Mouse (Mus musculus) neural tube, embryonic 14.5 days (tissue): ENCODE results near the gene Micu1. TPM values are rescaled to one million over a fixed set of nuclear protein-coding genes. Genes with fewer than 3 reads are reported as not detected.

Source experiments
- ATAC-seq: fragments of 200-750 bp; cut with Nextera tagmentation; 2 replicates; pipeline ENCODE4 v1.8.0; 2017; ENCODE audit warnings: low read depth, mild to moderate bottlenecking, moderate TSS enrichment, moderate library complexity
- H3K27ac ChIP-seq: fragments of 300-500 bp; sonication (generic); 2 replicates; pipeline ENCODE4 v1.5.1; 2014; ENCODE audit warnings: low read depth, mild to moderate bottlenecking, control low read depth, low read length, moderate library complexity, mixed read lengths
- H3K27me3 ChIP-seq: fragments of 300-500 bp; sonication (generic); 2 replicates; pipeline ENCODE4 v1.6.1; 2014; ENCODE audit warnings: low read length; ENCODE audit not compliant: control insufficient read depth, insufficient read depth
- H3K36me3 ChIP-seq: fragments of 300-500 bp; sonication (generic); 2 replicates; pipeline ENCODE4 v1.6.1; 2014; ENCODE audit warnings: low read length, mixed read lengths; ENCODE audit not compliant: control insufficient read depth, insufficient read depth
- H3K4me1 ChIP-seq: fragments of 300-500 bp; sonication (generic); 2 replicates; pipeline ENCODE4 v1.6.1; 2014; ENCODE audit warnings: low read length; ENCODE audit not compliant: control insufficient read depth, insufficient read depth
- H3K4me2 ChIP-seq: fragments of 300-500 bp; sonication (generic); 2 replicates; pipeline ENCODE4 v1.6.1; 2014; ENCODE audit warnings: mild to moderate bottlenecking, low read depth, low read length, control low read depth
- H3K4me3 ChIP-seq: fragments of 300-500 bp; sonication (generic); 2 replicates; pipeline ENCODE4 v1.5.1; 2014; ENCODE audit warnings: low read depth, low read length, control low read depth, mixed read lengths
- H3K9ac ChIP-seq: fragments of 300-500 bp; sonication (generic); replicated peaks from 2 replicates; pipeline ENCODE4 v1.6.1; 2014; ENCODE audit warnings: low read depth, mild to moderate bottlenecking, control low read depth, low read length, mixed read lengths
- H3K9me3 ChIP-seq: fragments of 300-500 bp; sonication (generic); 2 replicates; pipeline ENCODE4 v1.6.1; 2016; ENCODE audit warnings: low read length; ENCODE audit not compliant: control insufficient read depth
- WGBS: fragments of 180-500 bp; shearing (Covaris S2); extraction: QIAGEN DNeasy Blood & Tissue Kit; methylation state at CpG from one replicate; pipeline ENCODE4 v1.1.7; 2014; 5-methylcytosine and 5-hydroxymethylcytosine counted together
- polyA plus RNA-seq: library from polyadenylated mRNA; unstranded; fragments of >200 nt; fragmentation: Nextera tagmentation; extraction: Ambion mirVana; gene quantifications from 2 replicates; pipeline ENCODE4 v1.2.1, GENCODE M21; 2014

Micu1 gene
- polyA plus RNA-seq, 1 experiment from 2014 or later, result 93.9 TPM

DNA sequence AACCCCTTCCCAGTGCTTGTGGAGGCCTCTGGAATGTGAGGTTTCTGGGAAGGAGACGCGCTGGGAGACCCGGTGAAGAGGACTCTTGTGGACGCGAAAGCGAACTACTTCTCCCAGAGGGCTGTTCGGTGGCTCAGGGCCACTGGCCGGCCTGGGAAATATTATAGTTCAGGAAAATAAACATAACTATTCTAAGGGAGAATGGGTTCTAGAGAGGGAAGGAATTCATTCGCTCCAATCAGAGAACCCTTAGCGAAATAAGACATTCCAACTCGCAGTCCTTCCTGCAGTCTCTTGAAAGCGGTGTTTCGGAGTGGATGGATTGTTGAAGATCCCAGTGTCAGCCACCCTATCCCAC is 177.7 kb downstream of the Micu1 start:
- ATAC-seq, result peak; percentile 62
- Histone ChIP-seq H3K27ac (peak overlapping the region; percentile 100), H3K27me3 (no peaks in the 10 kb centered on the region), H3K36me3 (no peaks in the 10 kb centered on the region), H3K4me1 (peaks cover 14% of the 10 kb centered on the region), H3K9me3 (no peaks in the 10 kb centered on the region), H3K4me3 (peak overlapping the region; percentile 70), H3K4me2 (peak overlapping the region; percentile 78), H3K9ac (peak overlapping the region; percentile 95)
- 0% methylated on average over 13 of the region's 13 CpGs for WGBS

DNA sequence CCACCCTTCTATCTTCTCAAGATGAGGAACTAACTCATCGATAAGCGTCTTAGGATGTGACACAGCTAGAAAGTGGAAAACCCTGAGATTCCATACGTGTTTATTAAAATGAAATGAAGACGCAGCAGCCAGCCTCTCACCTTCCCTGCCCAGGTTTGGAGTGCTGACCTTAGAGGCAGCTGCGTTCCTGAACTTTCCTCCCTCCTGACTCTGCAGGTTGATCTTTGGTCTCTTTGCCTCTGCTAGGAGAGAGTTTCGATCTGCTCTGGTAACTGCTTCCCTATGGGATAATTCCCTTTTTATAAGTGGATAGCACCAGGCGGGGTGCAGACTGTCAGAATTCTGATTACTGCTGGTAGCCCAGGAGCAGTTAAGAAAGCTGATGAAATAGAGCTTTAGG is 178.6 kb downstream of the Micu1 start:
- WGBS, result 90% methylated on average over 7 of the region's 7 CpGs
- H3K4me1 ChIP-seq, result peaks cover 14% of the 10 kb centered on the region
- 0 out of 2 replicates have a peak overlapping the region, but pooled peaks have one; percentile 95 for H3K9ac ChIP-seq
- no peaks in the 10 kb centered on the region for H3K9me3 ChIP-seq
- no peaks in the 10 kb centered on the region for H3K27me3 ChIP-seq
- H3K36me3 ChIP-seq, result no peaks in the 10 kb centered on the region
- H3K27ac ChIP-seq, result no peak overlapping the region
- no peak for ATAC-seq
- H3K4me3 ChIP-seq, result peak overlapping the region; percentile 70; the same call in 1 of the 2 replicates
- H3K4me2 ChIP-seq, result peak overlapping the region; percentile 78

DNA sequence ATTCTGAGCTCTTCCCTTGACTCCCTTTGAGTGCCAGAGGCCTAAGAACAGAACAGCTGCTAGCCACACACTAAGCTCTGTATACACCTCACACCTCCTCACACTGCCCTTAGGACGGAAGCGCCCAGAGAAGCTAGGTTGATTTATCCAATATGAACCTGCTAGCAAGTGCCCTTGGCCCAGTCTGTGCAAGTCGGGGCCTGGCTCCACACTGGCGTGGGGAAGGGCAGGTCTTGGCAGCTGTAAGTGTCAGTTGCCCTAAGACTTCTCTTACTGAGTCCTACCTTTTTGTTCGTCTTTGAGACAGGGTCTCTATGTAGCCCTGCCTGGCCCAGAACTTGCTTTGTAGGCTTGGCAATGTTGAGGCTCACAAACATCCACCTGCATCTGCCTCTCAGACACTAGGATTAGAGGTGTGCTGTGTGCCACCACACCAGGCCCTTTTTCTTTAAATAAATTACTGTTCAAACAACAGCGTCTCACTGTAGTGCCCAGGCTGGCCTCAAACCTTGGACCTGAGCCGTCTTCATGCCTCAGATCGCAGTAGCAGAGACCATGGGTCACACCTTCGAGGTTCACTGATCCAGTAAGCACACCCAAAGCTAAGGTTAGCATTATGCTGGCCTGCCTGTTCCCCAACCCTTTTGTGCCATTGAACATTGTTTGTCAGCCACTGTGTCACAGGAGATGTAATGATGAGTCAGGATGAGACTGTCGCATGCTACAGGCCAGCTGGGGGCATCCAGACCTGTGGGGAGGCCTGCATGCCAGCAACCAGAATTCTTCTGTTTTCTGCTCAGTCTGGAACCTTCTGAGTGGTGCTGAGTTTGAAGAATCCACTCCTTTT is 182.3 kb downstream of the Micu1 start:
- peaks cover 9% of the 10 kb centered on the region for H3K4me1 ChIP-seq
- ATAC-seq, result no peak
- no peaks in the 10 kb centered on the region for H3K36me3 ChIP-seq
- H3K9me3 ChIP-seq, result no peaks in the 10 kb centered on the region
- no peak overlapping the region for H3K9ac ChIP-seq
- no peak overlapping the region for H3K4me3 ChIP-seq
- H3K27ac ChIP-seq, result no peak overlapping the region
- no peak overlapping the region for H3K4me2 ChIP-seq
- no peaks in the 10 kb centered on the region for H3K27me3 ChIP-seq
- WGBS, result 93% methylated on average over 10 of the region's 10 CpGs

DNA sequence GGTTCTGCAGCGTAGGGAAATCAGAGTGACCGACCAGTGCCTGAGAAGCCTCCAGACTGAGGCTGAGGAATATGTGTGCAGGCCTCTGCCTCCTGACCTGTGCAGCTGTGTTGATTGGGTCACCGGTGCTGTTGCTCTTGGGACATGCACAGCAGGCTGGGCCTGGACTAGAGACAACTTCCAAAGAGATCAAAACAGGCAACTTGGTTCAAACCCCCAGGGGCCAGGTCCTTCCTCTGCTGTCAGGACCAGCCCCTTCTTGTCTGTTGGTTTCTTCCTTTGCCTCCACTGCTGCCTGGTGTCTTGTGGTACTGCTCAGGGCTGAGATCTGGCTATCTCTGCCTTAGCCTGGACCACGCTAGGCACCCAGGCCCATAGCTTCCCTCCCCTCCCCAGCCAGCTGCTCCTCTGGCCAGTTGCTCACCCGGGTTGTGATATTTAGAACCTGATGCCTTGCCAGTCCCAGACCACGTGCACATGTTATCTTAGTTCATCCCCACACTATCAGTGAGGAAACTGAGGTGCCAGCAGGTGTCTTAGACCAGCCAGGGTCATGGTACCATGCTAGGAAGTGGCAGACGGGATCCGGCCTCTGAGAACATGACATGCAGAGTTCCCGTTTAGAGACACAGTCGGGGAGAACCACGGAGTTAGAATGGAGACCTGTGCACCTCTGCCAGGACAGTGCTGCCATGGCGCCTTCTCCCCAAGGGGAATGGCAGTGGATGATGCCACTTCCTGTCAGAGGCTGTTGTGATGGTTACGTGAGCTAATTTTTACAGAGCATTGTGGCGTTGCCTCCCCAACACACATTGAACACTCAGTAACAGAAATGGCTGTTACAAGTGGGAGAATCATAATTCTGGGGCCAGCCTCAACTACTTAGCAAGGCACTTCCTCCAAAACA is 183.2 kb downstream of the Micu1 start:
- ATAC-seq, result no peak
- no peaks in the 10 kb centered on the region for H3K27me3 ChIP-seq
- H3K9me3 ChIP-seq, result no peaks in the 10 kb centered on the region
- no peak overlapping the region for H3K9ac ChIP-seq
- peaks cover 7% of the 10 kb centered on the region for H3K4me1 ChIP-seq
- H3K4me3 ChIP-seq, result no peak overlapping the region
- no peak overlapping the region for H3K4me2 ChIP-seq
- no peaks in the 10 kb centered on the region; the same call in 1 of the 2 replicates for H3K36me3 ChIP-seq
- H3K27ac ChIP-seq, result no peak overlapping the region
- 91% methylated on average over 14 of the region's 14 CpGs for WGBS

DNA sequence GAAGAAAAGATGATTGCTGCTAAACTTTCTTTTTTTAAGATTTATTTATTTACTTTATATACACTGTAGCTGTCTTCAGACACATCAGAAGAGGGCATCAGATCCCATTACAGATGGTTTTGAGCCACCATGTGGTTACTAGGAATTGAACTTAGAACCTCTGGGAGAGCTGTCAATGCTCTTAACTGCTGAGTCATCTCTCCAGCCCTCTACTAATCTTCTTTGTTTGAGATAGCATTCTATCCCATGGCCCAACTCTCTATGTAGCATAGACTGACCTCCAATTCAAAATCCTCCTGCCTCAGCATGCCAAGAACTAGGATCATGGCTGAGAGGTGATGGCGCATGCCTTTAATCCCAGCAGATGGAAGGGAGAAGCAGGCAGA is 183.8 kb downstream of the Micu1 start:
- ATAC-seq, result no peak
- no peaks in the 10 kb centered on the region; the same call in 1 of the 2 replicates for H3K36me3 ChIP-seq
- no peaks in the 10 kb centered on the region for H3K9me3 ChIP-seq
- no peak overlapping the region for H3K4me2 ChIP-seq
- no peak overlapping the region for H3K27ac ChIP-seq
- H3K4me3 ChIP-seq, result no peak overlapping the region
- no peaks in the 10 kb centered on the region for H3K27me3 ChIP-seq
- 92% methylated on average over 1 of the region's 1 CpGs for WGBS
- peaks cover under 1% of the 10 kb centered on the region; the same call in 1 of the 2 replicates for H3K4me1 ChIP-seq
- H3K9ac ChIP-seq, result no peak overlapping the region

DNA sequence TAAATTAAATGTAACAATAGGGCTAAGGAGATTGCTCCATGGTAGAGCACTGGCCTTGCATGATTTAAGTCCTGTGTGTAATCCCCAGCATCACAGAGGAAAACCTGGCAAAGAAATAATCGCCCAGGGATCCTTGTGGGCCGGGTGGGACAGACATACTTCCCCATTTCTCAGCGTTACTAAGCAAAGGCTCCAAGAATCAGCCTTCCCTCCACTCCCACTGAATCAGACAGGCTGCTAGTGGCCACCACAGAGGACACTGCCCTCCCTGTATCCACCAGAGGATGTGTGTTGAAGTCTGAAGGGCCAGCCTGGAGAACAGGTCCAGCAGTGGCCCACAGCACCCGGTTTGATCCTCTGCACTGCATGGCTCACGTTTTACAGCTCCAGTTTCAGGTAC is 185.2 kb downstream of the Micu1 start:
- no peak overlapping the region for H3K27ac ChIP-seq
- no peaks in the 10 kb centered on the region for H3K4me1 ChIP-seq
- no peaks in the 10 kb centered on the region for H3K27me3 ChIP-seq
- H3K9me3 ChIP-seq, result no peaks in the 10 kb centered on the region
- H3K4me3 ChIP-seq, result no peak overlapping the region
- 92% methylated on average over 5 of the region's 5 CpGs for WGBS
- ATAC-seq, result no peak
- H3K4me2 ChIP-seq, result no peak overlapping the region
- peaks cover under 1% of the 10 kb centered on the region; the same call in 1 of the 2 replicates for H3K36me3 ChIP-seq
- H3K9ac ChIP-seq, result no peak overlapping the region

DNA sequence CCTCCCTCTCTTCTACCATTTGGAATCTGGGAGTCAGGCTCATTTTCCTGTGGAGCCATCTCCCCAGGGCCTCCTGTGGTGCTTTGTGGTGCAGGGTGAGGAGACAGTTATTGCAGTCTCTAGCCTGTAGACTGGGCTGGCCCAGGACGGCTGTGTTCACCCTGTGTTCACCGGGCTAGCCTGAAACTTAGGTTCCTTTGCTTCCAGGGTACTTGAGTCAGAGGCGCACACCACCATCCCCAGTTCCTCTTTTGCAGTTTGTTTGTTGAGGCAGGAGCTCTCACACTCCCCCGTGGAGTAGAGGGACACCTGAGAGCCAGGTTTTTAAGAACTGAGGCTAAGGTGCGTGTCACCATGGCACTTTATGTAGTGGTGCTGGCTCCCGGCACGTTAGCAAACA is 187.1 kb downstream of the Micu1 start:
- no peaks in the 10 kb centered on the region for H3K4me1 ChIP-seq
- no peak overlapping the region for H3K27ac ChIP-seq
- no peak overlapping the region for H3K9ac ChIP-seq
- H3K4me3 ChIP-seq, result no peak overlapping the region
- peaks cover 3% of the 10 kb centered on the region; the same call in 1 of the 2 replicates for H3K36me3 ChIP-seq
- no peak overlapping the region for H3K4me2 ChIP-seq
- ATAC-seq, result no peak
- H3K27me3 ChIP-seq, result no peaks in the 10 kb centered on the region
- H3K9me3 ChIP-seq, result no peaks in the 10 kb centered on the region
- WGBS, result 86% methylated on average over 7 of the region's 7 CpGs

DNA sequence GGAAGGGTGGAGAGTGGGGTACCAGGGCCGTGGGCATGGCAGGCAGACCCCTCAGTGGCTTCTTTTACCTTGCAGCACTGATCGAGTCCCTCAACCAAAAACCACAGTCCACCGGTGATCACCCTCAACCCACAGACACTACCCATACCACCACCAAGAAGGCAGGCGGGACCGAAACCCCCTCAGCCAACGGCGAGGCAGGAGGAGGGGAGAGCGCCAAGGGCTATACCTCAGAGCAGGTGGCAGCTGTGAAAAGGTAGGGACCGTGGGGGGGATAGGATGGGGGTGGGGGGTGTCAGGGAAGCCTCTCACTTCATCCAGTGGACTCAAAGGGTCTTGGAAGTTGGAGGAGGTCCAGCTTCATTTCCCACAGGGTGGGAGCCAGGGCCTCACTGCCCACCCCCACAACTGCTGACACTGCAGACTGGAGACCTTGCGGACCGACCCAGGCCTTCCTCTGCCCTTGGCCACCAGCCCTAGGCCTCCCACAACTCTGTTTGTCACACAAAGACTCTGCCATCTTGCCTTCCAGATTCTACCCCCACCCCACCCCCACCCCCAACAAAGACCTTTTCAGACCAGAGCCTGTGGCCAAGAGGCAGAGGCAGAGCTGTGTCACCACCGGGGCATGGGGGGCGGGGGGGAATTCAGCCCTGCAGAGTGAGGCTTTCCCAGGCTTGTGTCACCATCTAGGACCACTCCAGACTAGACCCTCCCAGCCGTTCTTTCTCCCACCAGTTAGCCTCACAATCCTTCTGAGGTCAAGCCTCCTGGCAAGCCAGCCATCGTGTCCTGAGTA is 187.9 kb downstream of the Micu1 start:
- 81% methylated on average over 15 of the region's 15 CpGs for WGBS
- Histone ChIP-seq H3K4me1 (no peaks in the 10 kb centered on the region), H3K4me2 (no peak overlapping the region), H3K27ac (no peak overlapping the region), H3K27me3 (no peaks in the 10 kb centered on the region), H3K9me3 (no peaks in the 10 kb centered on the region), H3K36me3 (peaks cover 5% of the 10 kb centered on the region; the same call in 1 of the 2 replicates), H3K4me3 (no peak overlapping the region), H3K9ac (no peak overlapping the region)
- no peak for ATAC-seq
